Mouse (Mus musculus): ENCODE measurements at regions not wholly inside any gene's neighbourhood (a gene's known extent, or its start where the extent isn't known, plus 50 kb on each side); places are given as distances from the start of the nearest gene placed in this dataset.

GRCm38 (mm10) chr3:38820787-38821186 is 66.0 kb upstream of the Fat4 start:
- no peak for DNase-seq (ENCODE audit: low spot score in 2 of 2)

GRCm38 (mm10) chr3:38820315-38820714 is 66.4 kb upstream of the Fat4 start:
- peak; percentile 3 to 5 for DNase-seq (ENCODE audit: low spot score in 2 of 2)

DNA sequence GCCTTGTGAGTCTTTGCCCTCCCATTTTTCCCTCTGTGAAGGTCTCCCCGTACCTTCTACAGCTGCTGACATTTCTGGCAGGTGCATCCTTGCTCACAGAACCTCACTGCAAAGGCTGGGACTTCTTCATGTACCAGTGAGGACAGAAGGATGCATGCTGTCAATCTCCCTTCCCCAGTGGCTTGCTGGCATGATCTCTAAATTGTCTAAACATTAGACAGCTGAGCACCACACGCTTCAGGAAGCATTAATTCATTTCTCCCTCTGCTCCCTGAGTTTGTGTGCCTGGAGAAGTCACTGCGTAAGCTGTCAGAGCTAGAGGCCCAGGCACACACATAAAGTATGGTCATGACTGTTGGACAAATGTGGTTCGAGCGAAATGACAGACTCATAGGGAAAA is 69.1 kb upstream of the Fat4 start:
- DNase-seq (ENCODE audit: low spot score in 2 of 2): no peak

- no peak for DNase-seq (ENCODE audit: low spot score in 2 of 2)
Observed at GRCm38 (mm10) chr3:38812457-38812856, 74.3 kb upstream of the Fat4 start.

DNA sequence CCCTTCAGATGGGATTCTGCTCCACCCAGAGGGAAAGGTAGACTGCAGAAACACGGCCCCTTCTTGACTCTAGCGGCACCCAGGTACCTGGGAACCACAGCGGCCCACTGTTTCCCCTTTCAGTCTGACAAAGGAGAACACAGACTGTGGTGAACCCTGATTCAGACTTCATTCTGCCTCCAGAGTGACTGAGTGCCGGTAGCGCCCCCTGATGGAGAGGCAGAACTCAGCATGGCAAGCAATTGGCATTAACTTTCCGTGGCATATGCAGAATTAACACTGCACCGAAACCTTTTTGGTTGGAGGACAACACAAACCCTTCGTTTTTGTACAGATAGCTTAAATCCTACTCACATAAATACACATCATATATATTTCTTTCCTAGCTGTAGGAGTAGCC is 75.1 kb upstream of the Fat4 start:
- DNase-seq (ENCODE audit: low spot score in 2 of 2): no peak

GRCm38 (mm10) chr3:38806469-38807055 is 80.2 kb upstream of the Fat4 start:
- DNase-seq (ENCODE audit: low spot score in 2 of 2): no peak

GRCm38 (mm10) chr3:38806036-38806435 is 80.7 kb upstream of the Fat4 start:
- DNase-seq (ENCODE audit: low spot score in 2 of 2): no peak

DNA sequence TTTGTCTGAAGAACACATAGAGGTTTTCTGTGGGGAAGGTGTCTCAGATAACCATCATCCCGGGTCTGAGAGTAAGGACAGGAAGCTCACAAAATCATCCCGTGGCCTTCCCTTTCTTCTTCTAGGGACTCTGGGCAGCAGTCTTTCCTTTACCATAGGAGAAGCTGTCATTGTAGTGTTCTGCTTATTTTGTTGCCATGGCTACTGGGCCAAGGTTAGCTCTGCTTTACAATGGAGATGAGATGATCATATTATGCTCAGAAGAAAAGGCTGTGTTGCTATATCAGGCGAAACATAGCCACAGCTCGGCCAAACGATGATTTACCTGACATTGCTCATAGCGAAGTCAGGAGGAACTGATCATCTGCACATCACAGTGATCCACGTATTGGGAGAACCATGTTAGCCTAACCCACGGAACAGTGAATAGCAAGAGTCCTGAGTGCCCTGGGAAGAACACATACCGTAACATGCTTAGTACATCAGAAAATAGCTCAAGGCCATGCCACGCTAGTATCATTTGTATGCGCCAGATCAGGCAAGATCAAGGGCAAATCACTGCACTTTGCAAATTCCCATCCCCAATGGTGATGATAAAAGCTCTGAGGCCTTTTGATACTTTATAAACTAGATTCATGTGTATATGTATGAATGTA is 91.0 kb upstream of the Fat4 start:
- DNase-seq (ENCODE audit: low spot score in 2 of 2): no peak

- DNase-seq (ENCODE audit: low spot score in 2 of 2): no peak
Observed at GRCm38 (mm10) chr3:38793221-38793620, 93.5 kb upstream of the Fat4 start.

DNA sequence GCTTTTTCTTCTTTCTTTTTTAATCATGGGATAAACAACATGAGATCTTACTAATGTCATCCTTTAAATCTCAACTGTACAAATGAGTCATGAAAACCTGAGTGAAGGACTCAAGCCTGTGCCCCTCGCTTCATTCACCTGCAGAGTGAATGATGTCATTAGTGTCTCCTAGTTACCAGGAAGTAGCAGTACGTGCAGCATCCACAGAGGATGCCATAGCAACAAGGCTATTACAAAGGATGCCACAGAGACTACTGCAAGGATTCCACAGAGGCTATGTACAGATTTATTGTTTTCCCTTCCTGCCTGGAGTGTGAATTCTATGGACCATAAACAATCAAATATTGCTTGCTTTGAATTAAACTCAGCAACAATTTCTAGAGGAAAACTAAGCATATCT is 98.0 kb upstream of the Fat4 start:
- no peak for DNase-seq (ENCODE audit: low spot score in 2 of 2)

GRCm38 (mm10) chr3:38783711-38784110 is 103.0 kb upstream of the Fat4 start:
- DNase-seq (ENCODE audit: low spot score in 2 of 2): no peak

DNA sequence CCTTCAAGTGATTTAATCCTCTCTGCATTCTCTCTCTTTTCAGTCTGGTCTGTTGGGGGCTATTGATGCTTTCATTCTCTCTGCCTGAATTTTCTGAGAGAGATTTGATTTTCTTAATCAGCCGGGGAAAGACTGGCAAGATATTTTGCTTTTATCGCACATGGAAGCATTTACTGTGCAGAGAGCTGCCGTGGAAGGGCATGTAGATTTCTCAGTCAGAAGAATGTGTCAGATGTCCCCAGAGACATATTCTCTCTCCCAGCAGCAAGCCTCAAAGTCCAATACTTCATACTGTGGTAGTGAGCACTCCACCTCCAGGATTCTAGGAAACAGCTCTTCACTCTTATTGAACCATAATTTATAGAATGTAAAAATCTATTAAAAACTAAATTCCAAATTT is 103.7 kb upstream of the Fat4 start:
- DNase-seq (ENCODE audit: low spot score in 2 of 2): no peak

DNA sequence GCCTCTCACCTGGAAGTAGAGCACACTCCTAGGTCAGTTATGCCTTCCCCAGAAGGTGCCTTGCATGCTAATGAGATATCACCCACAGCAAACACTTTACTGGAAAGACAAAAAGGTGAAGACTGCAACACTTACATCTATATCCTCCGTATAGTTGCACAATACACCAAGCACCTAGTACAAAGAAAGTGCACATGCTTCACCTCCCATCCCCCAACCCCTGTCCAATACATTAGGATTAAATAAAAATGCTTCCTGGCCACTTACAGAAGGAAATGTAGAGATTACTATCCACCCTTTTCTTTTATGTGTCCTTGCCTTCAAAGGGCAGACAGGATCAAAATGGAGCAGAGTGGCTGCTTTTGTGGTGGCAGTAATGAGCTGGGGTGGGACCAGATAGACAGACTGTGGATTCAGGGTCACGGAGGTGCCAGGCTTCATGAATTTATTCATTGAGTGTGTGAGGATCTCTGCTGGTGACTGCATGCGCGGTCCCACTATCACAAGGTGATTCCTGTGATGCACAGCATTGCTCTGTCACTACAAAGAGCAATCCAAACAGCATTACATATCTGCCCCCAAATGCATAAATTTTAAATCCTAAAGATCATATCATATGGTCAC is 109.9 kb upstream of the Fat4 start:
- no peak for DNase-seq (ENCODE audit: low spot score in 2 of 2)

- no peak for DNase-seq (ENCODE audit: low spot score in 2 of 2)
Observed at GRCm38 (mm10) chr3:38754632-38755123, 132.1 kb upstream of the Fat4 start.

DNA sequence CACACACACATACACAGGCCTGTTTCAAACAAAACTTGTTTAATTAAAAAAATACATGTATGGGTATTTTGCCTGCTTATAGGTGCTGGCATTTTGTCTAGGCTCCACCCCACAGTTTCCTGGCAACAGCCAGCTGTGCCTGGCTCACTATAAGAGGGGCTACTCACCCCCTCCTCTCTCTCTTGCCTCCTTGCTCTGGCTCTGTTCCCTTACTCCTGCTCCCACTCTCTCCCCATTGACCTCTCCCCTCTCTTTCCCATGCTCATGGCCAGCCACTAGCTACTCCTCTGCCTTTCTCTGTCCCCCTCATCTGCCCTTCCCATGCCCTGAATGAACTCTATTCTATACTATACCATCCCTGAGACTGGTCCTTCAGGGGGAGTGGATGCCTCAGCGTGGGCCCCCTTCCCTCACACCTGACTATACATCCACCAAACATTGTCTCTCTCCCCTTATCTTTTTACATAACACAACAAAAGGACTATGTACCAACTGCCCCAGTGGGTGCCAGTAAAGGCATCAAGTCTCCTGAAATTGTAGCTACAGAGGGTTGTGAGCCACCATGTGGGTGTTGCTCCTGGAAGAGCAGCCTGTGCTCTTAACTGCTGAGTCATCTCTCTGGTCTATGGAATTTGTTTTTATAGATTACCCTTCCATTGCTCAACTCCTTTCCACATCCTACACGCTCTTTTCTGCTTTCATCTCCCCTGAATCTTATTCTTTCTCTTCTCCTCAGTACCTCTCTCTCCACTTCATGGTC is 133.1 kb upstream of the Fat4 start:
- DNase-seq (ENCODE audit: low spot score in 2 of 2): no peak

DNA sequence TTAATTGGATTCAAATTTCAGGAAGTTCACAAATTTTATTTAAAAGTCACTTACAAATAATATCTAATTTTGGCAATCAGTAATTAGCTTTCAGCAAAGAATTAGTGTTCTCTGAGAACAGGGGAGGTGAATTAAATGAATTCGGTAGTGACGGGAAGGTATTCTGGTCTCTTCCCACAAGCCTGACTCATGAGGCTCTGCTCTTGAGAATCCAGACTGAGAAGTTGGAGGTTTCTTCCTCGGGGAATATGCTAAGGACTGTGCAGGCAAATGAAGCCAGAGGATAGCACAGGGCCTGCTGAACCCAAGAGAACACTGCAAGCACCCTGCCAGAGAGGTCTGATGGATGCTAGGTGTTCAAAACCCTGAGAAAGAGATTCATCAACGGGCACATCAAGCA is 144.6 kb upstream of the Fat4 start:
- no peak for DNase-seq (ENCODE audit: low spot score in 2 of 2)

DNA sequence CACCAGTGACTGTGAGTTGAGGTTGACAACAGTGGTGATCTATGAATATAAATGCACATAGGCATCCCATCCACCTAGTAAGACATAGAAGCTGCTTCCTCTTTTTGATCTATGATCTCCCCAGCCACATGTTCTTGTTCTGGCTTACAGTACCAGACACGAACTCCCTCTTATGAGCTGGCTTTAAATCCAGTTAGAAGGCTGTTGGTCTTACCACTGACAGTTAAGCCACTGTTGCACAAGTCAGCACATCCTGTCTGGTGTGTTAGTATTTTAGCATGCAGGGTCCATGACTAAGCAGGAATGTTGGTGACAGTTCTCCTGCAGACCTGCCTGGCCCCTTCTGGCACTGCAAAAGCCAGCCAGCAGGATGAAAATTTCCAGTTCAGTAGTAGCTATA is 164.1 kb upstream of the Fat4 start:
- DNase-seq (ENCODE audit: low spot score in 2 of 2): no peak

DNA sequence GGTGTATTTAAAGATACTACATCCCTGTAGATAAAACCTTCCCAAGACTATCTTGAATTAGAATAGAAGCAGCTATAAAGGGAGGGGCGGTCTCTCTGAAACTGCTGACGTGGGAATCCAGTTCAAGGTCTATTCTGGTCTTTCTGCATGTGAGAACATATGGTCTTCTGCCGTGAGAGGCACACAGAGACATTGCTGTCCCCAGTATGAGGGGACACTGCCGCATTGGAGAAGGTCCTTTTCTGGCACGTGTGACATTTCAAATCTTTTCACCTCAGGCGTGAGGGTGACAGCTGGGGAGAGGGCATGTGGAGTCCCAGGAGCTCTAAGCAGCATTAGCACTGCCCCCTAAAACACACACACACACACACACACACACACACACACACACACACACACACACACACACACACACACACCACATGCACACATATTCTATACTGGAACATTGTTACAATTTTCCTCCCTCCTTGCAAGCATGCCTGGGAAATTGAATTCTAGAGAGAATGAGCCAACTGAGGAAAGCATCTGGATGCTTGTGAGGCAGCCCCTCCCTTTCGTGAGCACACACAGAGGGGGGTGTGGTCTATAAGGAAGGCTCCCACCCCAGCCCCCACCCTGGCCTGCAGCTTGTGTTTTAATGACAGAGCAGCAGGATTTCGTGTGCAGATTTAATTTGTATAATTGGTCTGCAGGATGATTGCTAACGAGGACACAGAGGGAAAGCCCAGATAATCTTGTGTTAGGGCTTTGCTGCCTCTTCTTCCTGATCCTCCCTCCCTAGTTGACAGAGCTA is 174.5 kb upstream of the Fat4 start:
- no peak for DNase-seq (ENCODE audit: low spot score in 2 of 2)

DNA sequence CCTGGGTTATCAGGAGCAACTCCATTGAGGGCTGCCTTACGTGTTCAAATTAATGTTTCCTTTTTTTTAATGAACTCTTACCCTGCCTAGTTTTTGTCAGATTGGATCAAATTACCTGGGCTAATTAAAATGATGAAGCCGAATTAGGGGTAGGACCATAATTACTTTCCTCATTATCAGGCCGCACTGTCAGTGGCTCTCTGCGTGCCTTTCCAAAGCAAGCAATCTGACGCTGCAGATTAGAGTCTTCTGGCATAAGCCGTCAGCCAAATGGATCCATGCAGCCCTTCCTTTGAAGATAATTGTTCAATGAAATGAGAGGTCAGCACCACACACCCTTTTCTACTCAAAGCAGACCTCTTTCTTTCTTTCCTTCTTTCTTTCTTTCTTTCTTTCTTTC is 175.5 kb upstream of the Fat4 start:
- no peak for DNase-seq (ENCODE audit: low spot score in 2 of 2)

GRCm38 (mm10) chr3:38707891-38708290 is 178.8 kb upstream of the Fat4 start:
- DNase-seq (ENCODE audit: low spot score in 2 of 2): peak in 1 of 2 experiments; percentile 26

- DNase-seq (ENCODE audit: low spot score in 2 of 2): peak; percentile 21 to 48
Observed at GRCm38 (mm10) chr3:38699206-38699605, 187.5 kb upstream of the Fat4 start.
